Mouse (Mus musculus) liver, embryonic 14.5 days (tissue): ENCODE results near the gene 6030498E09Rik. TPM values are rescaled to one million over a fixed set of nuclear protein-coding genes. Genes with fewer than 3 reads are reported as not detected.

Experiments used
- ATAC-seq: fragments of 200-750 bp; cut with Nextera tagmentation; 2 replicates; pipeline ENCODE4 v1.8.0; 2017; ENCODE audit warnings: moderate number of reproducible peaks, mild to moderate bottlenecking, moderate library complexity; ENCODE audit not compliant: insufficient read depth
- DNase-seq, 3 experiments: peaks; one replicate each; pipeline ENCODE4 v3.0.0-alpha.2; 2012 to 2013; ENCODE audit warnings: low read depth in 3 of 3, low spot score in 3 of 3
- H3K27ac ChIP-seq: fragments of 300-500 bp; sonication (generic); 2 replicates; pipeline ENCODE4 v1.5.1; 2014; ENCODE audit warnings: moderate library complexity, mild to moderate bottlenecking, control low read depth, inconsistent platforms
- H3K27me3 ChIP-seq: fragments of 300-500 bp; sonication (generic); 2 replicates; pipeline ENCODE4 v1.6.1; 2014; ENCODE audit warnings: mild to moderate bottlenecking, low read length, moderate library complexity; ENCODE audit not compliant: control insufficient read depth, insufficient read depth
- H3K36me3 ChIP-seq: fragments of 300-500 bp; sonication (generic); replicated peaks from 2 replicates; pipeline ENCODE4 v1.6.1; 2014; ENCODE audit warnings: low read depth; ENCODE audit not compliant: control insufficient read depth, insufficient read depth
- H3K4me1 ChIP-seq, 2 experiments: fragments of 200-500 bp in 1 of 2; fragments of 300-500 bp in 1 of 2; sonication (generic) in 1 of 2; replicated peaks; 2 replicates each; pipeline ENCODE4 v1.6.1; 2012 to 2014; ENCODE audit warnings: antibody characterized with exemption in 1 of 2, inconsistent platforms in 1 of 2, low read length in 1 of 2; ENCODE audit not compliant: control insufficient read depth in 2 of 2, insufficient read depth in 2 of 2
- H3K4me2 ChIP-seq: fragments of 300-500 bp; sonication (generic); 2 replicates; pipeline ENCODE4 v1.6.1; 2014; ENCODE audit warnings: low read depth, mild to moderate bottlenecking, control low read depth, moderate library complexity
- H3K4me3 ChIP-seq, 2 experiments: fragments of 200-500 bp in 1 of 2; fragments of 300-500 bp in 1 of 2; sonication (generic) in 1 of 2; 2 replicates each; pipeline ENCODE4 v1.5.1; 2012 to 2014; ENCODE audit warnings: low read depth in 2 of 2, low read length in 2 of 2, mild to moderate bottlenecking in 2 of 2, control low read depth in 1 of 2, inconsistent platforms in 1 of 2, moderate library complexity in 1 of 2; ENCODE audit not compliant: insufficient read depth in 1 of 2
- H3K9ac ChIP-seq: fragments of 300-500 bp; sonication (generic); replicated peaks from 2 replicates; pipeline ENCODE4 v1.6.1; 2014; ENCODE audit warnings: mild to moderate bottlenecking, control low read depth, moderate library complexity
- H3K9me3 ChIP-seq: fragments of 300-500 bp; sonication (generic); 2 replicates; pipeline ENCODE4 v1.6.1; 2016; ENCODE audit warnings: low read length, mixed read lengths; ENCODE audit not compliant: control insufficient read depth
- CTCF ChIP-seq: IDR thresholded peaks from 2 replicates; pipeline ENCODE4 v1.5.1; 2016; ENCODE audit warnings: antibody characterized with exemption, low read depth, control low read depth
- EP300 ChIP-seq: IDR thresholded peaks from 2 replicates; pipeline ENCODE4 v1.6.1; 2016; ENCODE audit warnings: antibody characterized with exemption, low read depth
- WGBS: fragments of 180-500 bp; shearing (Covaris S2); extraction: QIAGEN DNeasy Blood & Tissue Kit; methylation state at CpG from one replicate; pipeline ENCODE4 v1.1.7; 2014; ENCODE audit not compliant: insufficient replicate concordance; 5-methylcytosine and 5-hydroxymethylcytosine counted together
- polyA plus RNA-seq, 2 experiments: library from polyadenylated mRNA; depleted of rRNA in 1 of 2; stranded (reverse) in 1 of 2; unstranded in 1 of 2; fragments of >200 nt; fragmentation: Nextera tagmentation in 1 of 2; extraction: Ambion mirVana in 1 of 2; gene quantifications; 2 replicates each; pipeline versions ENCODE4 v1.2.1 to v1.2.3; 2012 to 2014

6030498E09Rik gene
- polyA plus RNA-seq, 2 experiments, result 0.08 TPM

DNA sequence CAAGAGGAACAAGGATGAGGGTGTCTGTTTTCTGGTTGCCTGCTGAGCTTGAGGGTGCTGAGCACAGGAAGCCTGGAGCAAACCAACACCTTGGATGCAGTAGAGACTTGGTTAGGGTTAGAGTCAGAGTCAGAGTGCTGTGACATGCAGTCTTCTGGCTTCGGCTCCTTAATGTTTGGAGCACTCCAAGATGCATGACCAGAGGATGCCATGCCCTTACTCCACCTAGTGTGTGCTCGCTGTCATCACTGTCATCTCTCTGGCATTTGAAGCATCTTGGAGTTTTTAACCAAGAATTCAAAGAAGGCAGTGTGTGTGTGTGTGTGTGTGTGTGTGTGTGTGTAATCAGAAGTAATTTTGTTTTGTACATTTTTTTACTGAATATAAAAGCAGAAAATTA is 1.0 kb upstream of the 6030498E09Rik start:
- 56% methylated on average over 2 of the region's 2 CpGs for WGBS
- Histone ChIP-seq H3K9me3 (no peaks in the 10 kb centered on the region), H3K4me2 (no peak overlapping the region), H3K27ac (no peak overlapping the region), H3K27me3 (no peaks in the 10 kb centered on the region), H3K9ac (no peak overlapping the region), H3K4me1 (no peaks in the 10 kb centered on the region), H3K4me3 (no peak overlapping the region), H3K36me3 (no peaks in the 10 kb centered on the region)
- no peak for ATAC-seq
- TF ChIP-seq CTCF (no peak), EP300 (no peak)
- DNase-seq, result no peak

DNA sequence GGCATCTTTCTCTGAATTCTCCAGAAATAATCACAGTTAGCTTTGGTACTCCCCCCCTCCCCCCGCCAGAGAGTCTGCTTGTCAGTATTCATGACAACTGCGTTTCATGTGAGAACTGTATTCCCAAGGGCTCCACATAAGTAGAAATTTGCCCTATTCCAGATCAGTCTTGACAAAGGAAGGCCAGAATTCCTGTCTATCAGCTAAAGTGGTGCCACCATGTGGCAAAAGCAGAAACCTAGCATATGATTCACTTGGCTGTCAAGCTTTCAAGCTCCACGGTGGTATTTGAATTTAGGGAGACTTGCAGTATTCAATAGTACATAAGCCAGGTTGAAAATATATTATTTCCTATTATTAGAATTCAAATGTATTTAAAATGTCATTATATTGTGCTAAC is 585 bp upstream of the 6030498E09Rik start:
- ATAC-seq (no peak), DNase-seq (no peak)
- WGBS, result 32% methylated on average over 3 of the region's 3 CpGs
- no peak overlapping the region for H3K27ac ChIP-seq
- H3K9ac ChIP-seq, result no peak overlapping the region
- no peak overlapping the region for H3K4me3 ChIP-seq
- H3K4me1 ChIP-seq, result no peaks in the 10 kb centered on the region
- H3K27me3 ChIP-seq, result no peaks in the 10 kb centered on the region
- H3K36me3 ChIP-seq, result no peaks in the 10 kb centered on the region
- H3K9me3 ChIP-seq, result no peaks in the 10 kb centered on the region
- H3K4me2 ChIP-seq, result no peak overlapping the region
- TF ChIP-seq EP300, result no peak
- no peak for TF ChIP-seq CTCF

DNA sequence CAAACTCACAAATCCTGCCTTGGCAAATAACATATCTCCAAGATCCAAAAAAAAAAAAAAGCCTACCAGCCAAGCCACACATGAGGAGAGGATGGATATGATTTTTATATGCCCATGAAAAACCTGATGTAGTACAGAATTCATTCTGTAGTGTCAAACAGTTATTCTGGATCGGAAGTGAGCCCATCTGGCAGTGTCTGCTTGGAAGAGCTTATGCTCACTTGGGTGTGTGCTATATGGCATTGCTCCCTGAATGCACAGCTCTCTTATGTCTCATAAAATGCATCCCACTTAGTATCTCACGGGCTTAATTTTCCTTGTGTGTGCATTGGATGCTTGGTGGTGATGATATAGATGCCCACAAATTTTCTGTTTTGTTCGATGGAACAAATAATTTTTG is 21.9 kb downstream of the 6030498E09Rik start:
- no peaks in the 10 kb centered on the region for H3K4me1 ChIP-seq
- H3K4me3 ChIP-seq, result no peak overlapping the region
- no peaks in the 10 kb centered on the region for H3K9me3 ChIP-seq
- no peak overlapping the region for H3K27ac ChIP-seq
- H3K4me2 ChIP-seq, result no peak overlapping the region
- no peak overlapping the region for H3K9ac ChIP-seq
- DNase-seq, result no peak
- ATAC-seq, result no peak
- H3K27me3 ChIP-seq, result no peaks in the 10 kb centered on the region
- no peak for TF ChIP-seq CTCF
- TF ChIP-seq EP300, result no peak
- WGBS, result 45% methylated on average over 3 of the region's 3 CpGs
- H3K36me3 ChIP-seq, result no peaks in the 10 kb centered on the region

- H3K4me2 ChIP-seq, result no peak overlapping the region
- H3K9me3 ChIP-seq, result no peaks in the 10 kb centered on the region
- no peaks in the 10 kb centered on the region for H3K4me1 ChIP-seq
- no peak overlapping the region for H3K27ac ChIP-seq
- WGBS, result 58% methylated on average over 3 of the region's 3 CpGs
- ATAC-seq (no peak), DNase-seq (no peak)
- H3K27me3 ChIP-seq, result no peaks in the 10 kb centered on the region
- no peaks in the 10 kb centered on the region for H3K36me3 ChIP-seq
- no peak for TF ChIP-seq EP300
- H3K9ac ChIP-seq, result no peak overlapping the region
- H3K4me3 ChIP-seq, result no peak overlapping the region
These were observed 41.5 kb downstream of the 6030498E09Rik start for GRCm38 (mm10) chrX:38813934-38814333.

GRCm38 (mm10) chrX:38816841-38817240 is 44.4 kb downstream of the 6030498E09Rik start:
- TF ChIP-seq EP300, result no peak
- TF ChIP-seq CTCF, result no peak
- DNase-seq, result no peak

DNA sequence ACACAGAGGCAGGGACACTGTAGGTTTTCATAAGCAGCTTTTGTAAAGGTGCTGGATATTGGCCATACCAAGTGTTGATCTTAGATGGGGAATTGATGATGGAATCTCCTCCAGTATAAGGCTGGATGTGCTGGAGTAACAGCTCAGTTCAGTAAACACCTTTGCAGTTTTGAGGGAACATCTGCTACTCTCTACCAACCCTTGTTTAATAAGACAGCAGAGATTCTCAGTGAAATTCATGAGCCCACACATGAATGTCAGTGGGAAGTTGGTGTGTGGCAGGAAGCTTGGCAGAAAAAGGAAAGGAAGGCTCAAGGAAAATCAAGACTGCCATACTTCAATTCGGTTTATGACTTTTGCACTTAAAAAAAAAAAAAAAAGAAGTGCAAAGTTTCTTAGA is 186.1 kb downstream of the 6030498E09Rik start:
- no peak overlapping the region for H3K4me2 ChIP-seq
- H3K9ac ChIP-seq, result no peak overlapping the region
- TF ChIP-seq CTCF (no peak), EP300 (no peak)
- no peaks in the 10 kb centered on the region for H3K9me3 ChIP-seq
- DNase-seq (no peak), ATAC-seq (no peak)
- no peaks in the 10 kb centered on the region for H3K4me1 ChIP-seq
- H3K4me3 ChIP-seq, result no peak overlapping the region
- no peaks in the 10 kb centered on the region for H3K36me3 ChIP-seq
- WGBS, result 29% methylated on average over 1 of the region's 1 CpGs
- no peaks in the 10 kb centered on the region for H3K27me3 ChIP-seq
- H3K27ac ChIP-seq, result no peak overlapping the region

More at GRCm38 (mm10) chrX:38816841-38817240, 44.4 kb downstream of the 6030498E09Rik start:
- 52% methylated on average over 3 of the region's 3 CpGs for WGBS
- Histone ChIP-seq H3K4me3 (no peak overlapping the region), H3K4me2 (no peak overlapping the region), H3K9me3 (no peaks in the 10 kb centered on the region), H3K9ac (no peak overlapping the region), H3K4me1 (no peaks in the 10 kb centered on the region), H3K27ac (no peak overlapping the region), H3K27me3 (no peaks in the 10 kb centered on the region), H3K36me3 (no peaks in the 10 kb centered on the region)
- no peak for ATAC-seq
